Mouse (Mus musculus) left cerebral cortex, postnatal 36 days (tissue): Measurements from ENCODE around the gene Gkn3. TPM values are rescaled to one million over a fixed set of nuclear protein-coding genes. Genes with fewer than 3 reads are reported as not detected.

Experiments
- DNase-seq, 2 experiments: peaks; one replicate each; pipeline ENCODE4 v3.0.0; 2021 to 2022; ENCODE audit warnings: low spot score in 2 of 2, mixed read lengths in 1 of 2
- intact Hi-C: fragments of 180-260 bp; cut with DNase I; formaldehyde crosslinking; loops from one replicate; pipeline ENCODE4 v1.15.1; 2025
- total RNA-seq, 2 experiments: library from RNA; stranded (reverse); gene quantifications; 2 replicates each; pipeline ENCODE4 v1.2.3; 2021

The Gkn3 gene
- total RNA-seq, 2 experiments from 2014 or later: 2.9 to 3.6 TPM

DNA sequence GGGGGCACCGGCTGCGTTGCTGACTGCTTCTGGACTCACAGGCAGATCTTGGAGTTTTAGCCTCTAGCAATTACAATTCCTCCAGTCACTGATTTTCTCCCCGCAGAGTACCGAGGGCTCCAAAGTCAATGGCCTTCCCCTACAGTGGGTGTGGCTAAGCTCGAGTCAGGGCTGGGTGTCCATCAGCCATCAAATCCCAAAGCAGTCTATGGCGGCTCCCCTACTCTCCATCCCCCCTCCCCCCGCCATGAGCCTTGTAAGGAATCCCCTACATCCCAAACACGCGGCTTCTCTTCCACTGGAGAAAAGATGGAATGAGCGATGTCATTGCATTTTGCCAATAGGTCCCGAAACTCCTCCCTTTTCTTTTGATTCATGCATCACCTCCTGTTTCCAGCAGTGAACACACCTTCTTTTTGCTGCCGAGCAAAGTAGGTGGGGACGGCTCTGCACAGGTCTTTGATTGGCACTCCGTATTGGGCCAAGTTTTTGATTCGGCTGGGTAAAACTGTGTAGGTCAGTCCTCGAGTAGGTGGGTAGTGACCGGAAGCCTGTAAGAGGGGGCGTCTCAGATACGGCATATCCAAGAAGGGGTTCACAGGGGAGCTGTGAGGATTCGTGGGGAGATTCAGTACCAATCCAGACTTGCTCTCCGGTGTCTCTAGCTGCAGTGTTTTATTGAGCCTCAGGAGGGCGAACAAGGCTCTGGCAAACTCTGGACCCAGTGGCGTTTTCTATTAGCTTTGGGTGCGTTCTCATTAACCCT is 4.6 kb downstream of the Gkn3 start:
- peak in 1 of 2 experiments; percentile 16 for DNase-seq
- intact Hi-C loops: no loop called here

DNA sequence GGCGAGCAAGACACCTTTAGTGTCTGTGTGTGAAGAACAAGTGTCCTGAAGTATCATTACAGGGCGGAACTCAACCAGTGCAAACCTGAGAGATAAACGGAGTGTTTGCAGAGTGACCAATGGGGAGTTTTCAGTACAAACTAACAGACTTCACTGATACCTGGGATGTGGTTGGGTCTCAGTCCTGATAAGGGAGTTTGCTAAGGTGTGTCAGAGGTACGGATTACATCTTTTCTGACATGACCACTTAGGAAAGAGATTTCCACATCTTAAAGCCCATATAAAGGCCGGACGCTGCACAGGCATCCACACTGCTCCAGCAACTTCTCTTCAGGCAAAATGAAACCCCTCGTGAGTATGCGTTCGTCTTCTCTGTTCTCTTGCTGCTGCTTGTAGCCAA is 15.7 kb downstream of the Gkn3 start, which contains the start of gene Gkn2:
Gene Gkn2 (plus strand): TSS at position 301 of the 400 bp plus-strand sequence.
- intact Hi-C loops: no loop called here

DNA sequence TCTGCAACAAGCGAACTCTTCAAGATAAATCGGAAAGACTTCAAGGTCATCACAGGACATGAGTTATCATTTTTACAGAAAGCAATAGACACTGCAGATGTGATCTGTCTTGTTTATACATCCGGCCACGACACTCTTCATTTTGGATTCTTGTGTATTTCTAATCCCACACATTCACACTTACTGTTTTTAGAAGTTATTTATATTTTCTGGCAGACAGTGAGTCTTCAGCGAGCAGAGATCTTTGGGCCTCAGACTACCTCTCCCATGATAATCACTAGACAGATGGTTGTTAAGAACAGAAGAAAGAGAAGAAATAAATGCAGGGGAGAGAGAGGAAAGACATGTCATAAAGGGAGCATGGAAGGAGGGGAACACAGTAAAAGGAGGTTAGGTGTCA is 19.5 kb downstream of the Gkn3 start:
- no peak for DNase-seq
- intact Hi-C loops: no loop called here

More for the DNA sequence above, 15.7 kb downstream of the Gkn3 start, which contains the start of gene Gkn2:
- no peak for DNase-seq

DNA sequence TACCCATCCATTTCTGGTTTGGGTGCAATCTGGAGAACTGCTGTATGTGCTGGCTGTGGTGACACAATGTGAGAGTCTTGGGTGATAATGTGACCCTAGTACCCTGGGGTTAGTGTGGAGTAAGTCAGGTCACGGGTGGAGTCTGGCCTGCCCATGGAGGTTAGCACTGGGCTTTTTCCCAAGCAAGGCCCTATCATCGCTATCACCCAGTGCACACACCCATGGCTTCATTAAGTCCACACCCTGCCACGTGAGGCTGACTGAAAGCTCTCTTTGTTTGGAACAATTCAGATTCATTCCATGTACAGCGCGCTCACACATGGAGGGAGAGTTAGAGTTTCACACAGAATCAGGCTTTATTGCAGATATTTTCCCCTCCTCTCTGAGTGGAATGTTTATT is 34.3 kb downstream of the Gkn3 start:
- intact Hi-C loops: no loop called here
- DNase-seq: no peak

DNA sequence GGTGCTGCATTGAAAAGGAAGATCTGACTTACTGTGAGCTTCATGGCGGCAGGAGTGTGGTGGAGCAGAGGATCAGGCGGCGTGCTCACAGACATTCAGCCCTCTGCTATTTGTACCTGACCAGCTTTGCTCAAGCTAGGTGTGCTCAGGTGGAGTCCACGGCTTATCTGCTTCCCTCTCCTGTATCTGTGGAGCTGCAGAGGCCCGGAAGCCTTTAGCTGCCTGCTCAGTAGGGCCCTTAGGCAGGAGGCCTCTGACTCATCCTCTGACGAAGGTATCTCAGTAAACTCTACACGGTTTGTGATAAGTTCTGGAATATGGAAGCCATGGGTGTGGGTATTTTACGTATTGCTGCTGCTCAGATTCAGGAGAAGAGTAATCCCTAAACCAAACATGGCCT is 37.9 kb downstream of the Gkn3 start, which contains the start of gene Gkn1:
Gene Gkn1 (minus strand): TSS at position 114 of the 400 bp plus-strand sequence.
- no peak for DNase-seq
- intact Hi-C loops: no loop called here

DNA sequence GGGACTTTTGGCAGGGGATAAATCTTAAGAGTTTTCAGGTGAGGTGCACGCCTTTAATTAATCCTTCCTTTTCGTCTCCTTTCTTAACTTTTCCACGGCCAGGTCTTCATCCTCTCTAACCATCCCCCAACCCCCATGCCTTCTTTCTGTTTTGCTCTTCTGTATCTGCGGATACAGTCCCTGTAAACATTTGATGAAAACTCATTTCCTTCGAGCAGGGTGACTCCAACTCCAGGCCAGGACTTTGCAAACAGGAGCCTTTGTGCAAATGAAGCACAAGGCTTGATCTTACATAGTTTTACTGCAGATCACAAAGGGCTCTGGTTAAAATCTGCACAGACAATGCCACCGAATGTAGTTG is 52.8 kb downstream of the Gkn3 start:
- intact Hi-C loops: loop anchor here (1.0 to 5.0 kb wide), 2 partner anchors 51 to 235 kb away; partner anchors contain the start of gene Gkn3
- DNase-seq: no peak

DNA sequence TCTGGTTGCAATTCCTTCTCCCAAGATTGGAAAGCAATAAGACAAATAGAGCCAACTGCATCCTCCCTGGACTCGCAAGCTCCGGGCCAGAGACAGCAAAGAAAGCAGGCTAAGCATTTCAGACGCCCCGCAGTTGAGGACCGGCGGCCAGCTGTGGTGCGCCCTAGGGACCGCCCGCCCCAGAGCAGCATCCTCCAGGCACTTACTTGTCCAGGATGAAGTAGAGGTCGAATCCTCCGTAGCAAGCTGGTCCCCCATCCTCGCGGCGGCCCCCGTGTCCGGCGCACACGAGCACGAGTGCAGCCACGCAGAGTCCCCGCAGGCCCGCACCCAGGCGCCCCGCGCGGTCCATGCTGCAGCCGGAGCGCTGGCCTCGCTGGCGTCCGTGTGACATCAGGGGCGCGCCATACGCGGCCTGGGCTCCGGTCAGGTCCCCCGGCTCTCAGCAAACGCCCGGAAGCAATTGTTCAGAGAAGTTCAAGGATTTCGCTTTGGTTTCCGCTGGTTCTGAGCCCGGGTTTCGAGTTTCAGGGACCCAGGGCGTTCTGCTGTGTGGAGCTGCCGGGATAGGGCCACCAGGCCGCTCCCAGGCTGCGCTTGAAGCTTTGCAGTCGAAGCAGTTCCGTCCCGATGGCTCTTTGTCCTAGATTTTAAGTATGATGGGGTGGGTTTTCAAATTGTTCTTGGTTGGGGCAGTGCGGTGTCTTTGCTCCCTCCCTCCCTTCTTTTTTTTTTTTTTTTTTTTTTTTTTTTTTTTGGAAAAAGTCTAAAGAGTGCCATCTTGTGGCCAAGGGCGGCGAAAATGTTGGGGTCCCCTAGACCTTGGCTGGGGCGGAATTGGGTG is 53.4 kb downstream of the Gkn3 start, which contains the start of gene Antxr1:
Gene Antxr1 (minus strand): TSS at position 731 of the 844 bp plus-strand sequence.
- peak; percentile 64 to 73 for DNase-seq
- intact Hi-C loops: loop anchor here (1.0 to 5.0 kb wide), 2 partner anchors 52 to 234 kb away; partner anchors contain the start of gene Gkn3

DNA sequence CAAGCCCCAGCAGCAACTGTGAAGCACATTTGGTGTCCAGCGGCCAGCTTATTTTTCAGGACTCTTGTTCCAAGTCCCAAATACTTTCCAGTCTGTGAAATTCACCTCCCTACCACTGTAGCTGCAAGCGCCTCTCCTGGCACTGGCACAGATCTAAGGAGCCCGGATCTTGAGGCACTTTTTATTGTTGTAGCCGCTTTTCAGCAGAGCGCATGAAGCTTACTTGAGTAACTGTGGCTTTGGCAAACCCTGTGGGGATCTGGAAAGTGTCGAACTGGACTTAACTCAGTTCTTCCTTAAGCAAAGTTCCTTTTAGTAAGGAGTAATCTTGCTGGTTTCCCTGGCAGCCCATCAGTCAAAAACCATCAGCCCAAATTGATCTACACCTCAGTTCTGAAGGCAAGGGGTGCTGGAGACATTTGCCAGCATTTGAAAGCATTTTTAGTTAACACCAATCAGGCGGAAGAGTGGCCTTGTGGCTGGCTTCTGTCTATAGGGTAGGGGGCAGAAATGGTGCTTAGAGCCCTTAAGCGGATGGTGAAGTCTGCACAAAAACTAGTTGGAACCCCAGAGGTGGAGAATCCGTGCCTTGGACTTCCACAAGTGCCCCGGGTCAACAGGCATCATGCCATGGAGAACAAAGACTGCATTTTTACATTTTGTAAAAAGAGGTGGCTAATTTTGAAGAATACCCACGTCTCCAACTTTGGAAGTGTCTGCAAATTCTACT is 54.2 kb downstream of the Gkn3 start:
- peak; percentile 49 to 60 for DNase-seq
- intact Hi-C loops: loop anchor here (1.0 to 5.0 kb wide), 2 partner anchors 53 to 233 kb away; partner anchors contain the start of gene Gkn3

Other genes starting within 250 kb of the Gkn3 start
- 10 to 100 TPM; 12.5 to 13.2 TPM for gene Antxr1, start 53.1 kb downstream of the Gkn3 start, total RNA-seq
- under 1 TPM; 0.32 to 0.59 TPM for gene Gkn1, start 38.0 kb downstream of the Gkn3 start, total RNA-seq
- gene Gkn2, start 15.6 kb downstream of the Gkn3 start, total RNA-seq: not detected
- gene Bmp10, start 40.1 kb upstream of the Gkn3 start, total RNA-seq: not detected
- gene Arhgap25, start 144.3 kb upstream of the Gkn3 start, total RNA-seq: 10 to 100 TPM in 1 of 2 experiments, 1 to 10 TPM in 1; 7.9 to 10.7 TPM
- under 1 TPM; 0.09 to 0.17 TPM for gene Prokr1, start 201.8 kb upstream of the Gkn3 start, total RNA-seq